Mouse (Mus musculus) intestine, embryonic 14.5 days (tissue): ENCODE data around the gene Ctnnd1. TPM values are rescaled to one million over a fixed set of nuclear protein-coding genes. Genes with fewer than 3 reads are reported as not detected.

Experiments used
- ATAC-seq: fragments of 200-750 bp; cut with Nextera tagmentation; replicated peaks from 2 replicates; pipeline ENCODE4 v1.8.0; 2017; ENCODE audit warnings: low read depth, moderate number of reproducible peaks, moderate TSS enrichment, moderate library complexity; ENCODE audit not compliant: low FRiP score, low TSS enrichment
- DNase-seq: peaks from one replicate; pipeline ENCODE4 v3.0.0-alpha.2; 2018; ENCODE audit warnings: low spot score
- H3K27ac ChIP-seq: fragments of 300-500 bp; sonication (generic); 2 replicates; pipeline ENCODE4 v1.5.1; 2014; ENCODE audit warnings: low read depth, mild to moderate bottlenecking, control low read depth
- H3K27me3 ChIP-seq: fragments of 300-500 bp; sonication (generic); replicated peaks from 2 replicates; pipeline ENCODE4 v1.6.1; 2014; ENCODE audit warnings: low read length, control low read depth; ENCODE audit not compliant: control insufficient read depth, insufficient read depth
- H3K36me3 ChIP-seq: fragments of 300-500 bp; sonication (generic); 2 replicates; pipeline ENCODE4 v1.6.1; 2014; ENCODE audit warnings: low read length, control low read depth; ENCODE audit not compliant: control insufficient read depth, insufficient read depth
- H3K4me1 ChIP-seq: fragments of 300-500 bp; sonication (generic); replicated peaks from 2 replicates; pipeline ENCODE4 v1.6.1; 2014; ENCODE audit warnings: low read length, control low read depth, mixed read lengths; ENCODE audit not compliant: control insufficient read depth, insufficient read depth
- H3K4me2 ChIP-seq: fragments of 300-500 bp; sonication (generic); 2 replicates; pipeline ENCODE4 v1.6.1; 2014; ENCODE audit warnings: low read length
- H3K4me3 ChIP-seq: fragments of 300-500 bp; sonication (generic); 2 replicates; pipeline ENCODE4 v1.5.1; 2014; ENCODE audit warnings: low read depth, low read length, control low read depth, mixed read lengths
- H3K9ac ChIP-seq: fragments of 300-500 bp; sonication (generic); 2 replicates; pipeline ENCODE4 v1.6.1; 2014; ENCODE audit warnings: mild to moderate bottlenecking, low read length
- H3K9me3 ChIP-seq: fragments of 300-500 bp; sonication (generic); 2 replicates; pipeline ENCODE4 v1.6.1; 2016; ENCODE audit warnings: low read length, control low read depth; ENCODE audit not compliant: control insufficient read depth
- WGBS: fragments of 180-500 bp; shearing (Covaris S2); extraction: QIAGEN DNeasy Blood & Tissue Kit; methylation state at CpG from one replicate; pipeline ENCODE4 v1.1.7; 2014; 5-methylcytosine and 5-hydroxymethylcytosine counted together
- polyA plus RNA-seq: library from polyadenylated mRNA; unstranded; fragments of >200 nt; fragmentation: Nextera tagmentation; extraction: Ambion mirVana; gene quantifications from 2 replicates; pipeline ENCODE4 v1.2.1, GENCODE M21; 2014

Ctnnd1 gene
- polyA plus RNA-seq, 1 experiment from 2014 or later, result 59.5 TPM

DNA sequence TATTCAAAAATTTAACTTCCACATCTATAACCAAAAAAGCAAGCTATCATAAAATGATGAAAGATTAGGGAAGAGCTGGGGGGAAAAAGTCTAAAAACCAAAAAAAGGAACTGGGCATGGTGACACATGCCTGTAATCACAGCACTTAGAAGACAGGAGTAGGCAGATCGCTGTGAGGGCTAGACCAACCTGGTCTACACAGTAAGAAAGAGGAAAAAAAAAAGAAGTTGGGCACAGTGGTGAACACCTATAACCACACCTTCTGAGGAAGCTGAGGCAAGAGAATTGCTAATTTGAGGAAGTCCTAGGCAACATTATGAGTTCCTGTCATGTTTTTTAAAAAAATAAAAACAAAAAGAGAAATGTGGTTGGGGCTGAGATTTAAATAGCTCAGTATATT lies 5.3 kb upstream of the Ctnnd1 start:
- ATAC-seq (no peak), DNase-seq (no peak)
- Histone ChIP-seq H3K4me3 (no peak overlapping the region), H3K9me3 (no peaks in the 10 kb centered on the region), H3K27me3 (no peaks in the 10 kb centered on the region), H3K4me1 (no peaks in the 10 kb centered on the region), H3K27ac (no peak overlapping the region), H3K36me3 (no peaks in the 10 kb centered on the region), H3K4me2 (no peak overlapping the region), H3K9ac (no peak overlapping the region)
- WGBS, result 69% methylated on average over 1 of the region's 1 CpGs

DNA sequence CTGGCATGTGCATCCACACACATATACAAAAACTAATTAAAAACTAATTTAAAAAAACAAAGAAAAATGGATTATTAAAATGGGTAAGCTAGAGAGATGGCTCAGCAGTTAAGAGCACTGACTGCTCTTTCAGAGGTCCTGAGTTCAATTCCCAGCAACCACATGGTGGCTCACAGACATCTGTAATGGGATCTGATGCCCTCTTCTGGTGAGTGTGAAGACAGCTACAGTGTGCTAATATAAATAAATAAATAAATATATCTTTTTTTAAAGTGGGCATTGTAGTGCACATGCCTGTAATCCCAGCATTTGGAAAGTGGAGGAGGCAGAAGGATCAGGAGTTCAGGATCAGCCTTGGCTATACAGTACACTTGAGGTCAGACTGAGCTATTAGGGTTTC lies 2.8 kb upstream of the Ctnnd1 start:
- no peak overlapping the region for H3K9ac ChIP-seq
- ATAC-seq, result no peak
- no peaks in the 10 kb centered on the region for H3K4me1 ChIP-seq
- no peak overlapping the region for H3K27ac ChIP-seq
- H3K9me3 ChIP-seq, result no peaks in the 10 kb centered on the region
- H3K4me2 ChIP-seq, result no peak overlapping the region
- no peaks in the 10 kb centered on the region for H3K27me3 ChIP-seq
- DNase-seq, result no peak
- no peak overlapping the region for H3K4me3 ChIP-seq
- no peaks in the 10 kb centered on the region for H3K36me3 ChIP-seq

DNA sequence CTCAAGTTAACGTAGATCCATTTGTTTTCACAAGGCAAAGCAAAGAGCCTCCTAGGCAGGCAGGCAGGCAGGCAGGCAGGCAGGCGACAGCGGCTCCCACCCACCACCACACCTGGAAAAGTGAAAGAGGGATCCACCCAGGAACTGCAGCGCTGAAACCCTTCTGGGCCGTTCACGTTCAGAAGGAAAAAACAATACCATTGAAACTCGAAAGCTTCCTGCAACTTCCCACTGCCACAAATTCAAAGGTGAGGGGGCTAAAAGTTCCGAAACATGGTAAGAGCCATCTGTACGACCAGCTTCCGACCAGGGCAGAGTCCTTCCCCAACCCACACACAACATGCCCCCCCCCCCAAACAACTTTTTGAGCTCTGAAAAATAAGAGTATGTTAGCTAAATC lies 891 bp downstream of the Ctnnd1 start:
- peak; percentile 80 for DNase-seq
- Histone ChIP-seq H3K9ac (peak overlapping the region; percentile 96), H3K27me3 (no peaks in the 10 kb centered on the region), H3K4me1 (peaks cover 7% of the 10 kb centered on the region; the same call in 1 of the 2 replicates), H3K9me3 (no peaks in the 10 kb centered on the region), H3K4me3 (peak overlapping the region; percentile 88), H3K4me2 (peak overlapping the region; percentile 73), H3K27ac (peak overlapping the region; percentile 96), H3K36me3 (0 out of 2 replicates have a peak, but pooled peaks cover 3% of the 10 kb centered on the region)
- 0% methylated on average over 10 of the region's 10 CpGs for WGBS
- ATAC-seq, result no peak

DNA sequence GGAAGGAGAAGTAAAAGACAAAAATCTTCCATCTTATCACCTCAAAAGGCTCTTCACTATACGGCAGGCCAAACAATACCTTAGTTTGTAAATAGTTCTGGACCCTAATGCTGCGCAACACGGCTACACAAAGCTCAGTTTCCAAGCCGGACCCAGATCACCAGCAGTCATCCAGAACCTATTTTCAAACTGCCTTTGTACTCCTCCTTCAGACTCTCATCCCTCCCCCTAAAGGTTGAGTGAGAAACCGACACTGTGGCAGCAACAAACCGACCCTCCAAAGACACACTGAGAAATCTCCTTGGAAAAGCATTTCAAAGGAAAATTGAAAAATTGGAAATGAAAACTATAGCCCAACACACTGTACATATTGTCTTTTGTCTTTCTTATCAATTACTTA lies 2.2 kb downstream of the Ctnnd1 start:
- peak overlapping the region; percentile 73 for H3K4me2 ChIP-seq
- H3K36me3 ChIP-seq, result 0 out of 2 replicates have a peak, but pooled peaks cover 3% of the 10 kb centered on the region
- peaks cover 11% of the 10 kb centered on the region; the same call in 1 of the 2 replicates for H3K4me1 ChIP-seq
- no peak for ATAC-seq
- peak overlapping the region; percentile 88 for H3K4me3 ChIP-seq
- no peak for DNase-seq
- WGBS, result 25% methylated on average over 6 of the region's 6 CpGs
- no peaks in the 10 kb centered on the region for H3K9me3 ChIP-seq
- H3K27ac ChIP-seq, result no peak overlapping the region
- H3K9ac ChIP-seq, result peak overlapping the region; percentile 96
- H3K27me3 ChIP-seq, result no peaks in the 10 kb centered on the region

DNA sequence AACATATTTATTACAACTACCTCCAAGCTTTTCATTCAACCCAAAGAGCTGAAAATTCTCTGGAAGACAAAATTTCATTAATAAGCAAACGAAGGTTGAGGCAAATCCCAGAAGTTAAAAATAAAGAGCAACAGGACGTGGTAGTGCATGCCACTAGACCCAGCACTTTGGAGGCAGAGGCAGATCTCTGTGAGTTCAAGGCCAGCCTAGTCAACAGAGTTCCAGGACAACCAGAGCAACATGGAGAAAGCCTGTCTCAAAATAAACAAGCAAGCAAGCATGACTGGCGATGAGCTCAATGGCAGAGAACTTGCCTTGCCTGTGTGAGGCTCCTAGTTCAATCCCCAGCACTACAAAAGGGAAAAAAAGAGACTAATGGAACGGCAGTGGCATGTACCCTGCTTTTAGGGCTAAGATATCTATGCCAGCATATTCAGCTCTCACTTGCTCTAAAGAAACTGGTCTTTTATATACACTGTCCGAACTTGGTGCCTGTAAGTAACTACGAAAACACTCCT lies 3.5 kb downstream of the Ctnnd1 start:
- H3K9me3 ChIP-seq, result no peaks in the 10 kb centered on the region
- H3K9ac ChIP-seq, result no peak overlapping the region
- H3K27ac ChIP-seq, result no peak overlapping the region
- peak overlapping the region; percentile 88; the same call in 1 of the 2 replicates for H3K4me3 ChIP-seq
- H3K4me2 ChIP-seq, result peak overlapping the region; percentile 73
- H3K4me1 ChIP-seq, result peaks cover 14% of the 10 kb centered on the region; the same call in 1 of the 2 replicates
- DNase-seq (no peak), ATAC-seq (no peak)
- WGBS, result 93% methylated on average over 6 of the region's 6 CpGs
- H3K27me3 ChIP-seq, result no peaks in the 10 kb centered on the region
- H3K36me3 ChIP-seq, result 0 out of 2 replicates have a peak, but pooled peaks cover 3% of the 10 kb centered on the region

DNA sequence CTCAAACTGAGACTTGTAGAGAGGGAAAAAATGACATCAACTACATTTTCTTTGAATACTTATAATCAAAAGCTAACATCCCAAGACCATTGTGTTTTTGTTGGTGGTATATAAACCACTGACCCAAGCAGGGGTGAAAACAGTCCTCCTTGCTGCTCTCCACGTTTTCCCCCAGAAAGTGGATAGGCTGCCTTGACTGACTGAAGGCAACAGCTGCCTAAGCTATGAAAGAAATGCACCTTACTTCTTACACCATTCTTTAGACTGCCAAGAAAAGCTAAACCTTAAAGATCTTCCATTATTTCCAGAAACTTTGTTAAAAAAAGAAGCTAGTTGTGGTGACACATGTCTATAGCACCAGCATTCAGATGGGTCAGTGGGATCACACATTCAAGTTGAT lies 4.4 kb downstream of the Ctnnd1 start:
- Histone ChIP-seq H3K9ac (no peak overlapping the region), H3K36me3 (0 out of 2 replicates have a peak, but pooled peaks cover 5% of the 10 kb centered on the region), H3K4me3 (no peak overlapping the region), H3K27ac (no peak overlapping the region), H3K27me3 (no peaks in the 10 kb centered on the region), H3K9me3 (no peaks in the 10 kb centered on the region), H3K4me2 (no peak overlapping the region), H3K4me1 (peaks cover 14% of the 10 kb centered on the region; the same call in 1 of the 2 replicates)
- DNase-seq (no peak), ATAC-seq (no peak)
- 71% methylated on average over 1 of the region's 1 CpGs for WGBS

DNA sequence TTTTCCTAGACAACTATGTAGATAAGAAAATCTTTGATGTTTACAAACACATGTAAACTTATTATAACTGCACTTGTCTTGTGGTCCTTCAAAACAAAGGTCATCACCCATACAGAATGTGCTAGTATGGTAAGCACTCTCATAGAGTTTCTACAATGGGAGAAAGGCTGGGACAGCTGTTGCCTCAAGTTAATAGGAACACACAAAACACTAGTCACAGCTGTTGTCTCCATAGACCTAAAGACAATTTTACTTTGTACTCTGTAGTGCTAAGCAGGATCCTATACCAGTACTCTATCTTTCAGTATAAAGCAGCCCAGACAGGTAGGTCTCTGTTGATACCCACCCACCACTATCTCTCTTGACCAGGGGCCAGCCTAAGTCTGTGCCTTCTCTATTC lies 9.7 kb downstream of the Ctnnd1 start:
- no peak overlapping the region for H3K4me3 ChIP-seq
- DNase-seq (no peak), ATAC-seq (no peak)
- no peaks in the 10 kb centered on the region for H3K9me3 ChIP-seq
- H3K9ac ChIP-seq, result no peak overlapping the region
- no peaks in the 10 kb centered on the region for H3K27me3 ChIP-seq
- no peak overlapping the region for H3K27ac ChIP-seq
- no peak overlapping the region for H3K4me2 ChIP-seq
- H3K36me3 ChIP-seq, result peaks cover 2% of the 10 kb centered on the region; the same call in 1 of the 2 replicates
- H3K4me1 ChIP-seq, result peaks cover 42% of the 10 kb centered on the region

DNA sequence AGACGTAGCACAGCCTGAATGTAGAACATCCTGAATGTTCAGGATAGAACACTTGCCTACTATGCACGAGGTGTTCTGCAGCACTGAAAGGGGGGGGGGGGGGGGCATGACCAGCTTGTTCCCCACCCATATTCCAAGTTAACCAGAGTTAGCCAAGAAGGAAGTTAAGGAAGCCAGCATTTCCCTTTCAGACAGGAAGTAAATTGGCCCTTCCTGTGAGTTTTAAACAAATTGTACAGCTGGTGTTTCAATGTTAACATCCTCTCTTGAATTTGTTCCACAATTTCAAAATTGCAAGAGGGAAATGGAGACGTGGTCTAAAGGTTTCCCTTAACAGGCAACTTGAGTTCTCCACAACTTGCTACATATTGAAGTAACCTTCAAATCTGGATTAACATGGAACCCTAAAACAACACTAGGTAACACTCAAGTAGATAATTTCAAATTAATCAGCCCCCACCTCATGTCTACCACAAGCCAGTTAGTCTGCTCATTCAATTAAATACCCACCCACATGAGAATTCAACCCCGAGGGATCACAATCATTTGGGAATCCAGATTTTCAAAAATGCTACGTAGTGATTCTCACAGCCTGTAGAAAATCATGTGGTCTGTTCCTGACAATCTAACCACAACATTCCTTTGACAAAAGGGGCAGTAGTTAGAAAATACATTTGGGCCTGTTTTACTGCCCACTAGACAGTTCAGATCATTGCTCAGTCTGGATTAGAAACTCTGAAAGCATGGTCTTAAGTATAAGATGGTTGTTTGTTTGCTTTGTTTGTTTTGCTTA lies 11.9 kb downstream of the Ctnnd1 start:
- Histone ChIP-seq H3K4me1 (peaks cover 61% of the 10 kb centered on the region), H3K4me3 (no peak overlapping the region), H3K36me3 (peaks cover 2% of the 10 kb centered on the region; the same call in 1 of the 2 replicates), H3K27me3 (no peaks in the 10 kb centered on the region), H3K27ac (peak overlapping the region; percentile 98; the same call in 1 of the 2 replicates), H3K9me3 (no peaks in the 10 kb centered on the region), H3K4me2 (peak overlapping the region; percentile 55; the same call in 1 of the 2 replicates), H3K9ac (no peak overlapping the region)
- ATAC-seq (no peak), DNase-seq (no peak)
- WGBS, result 37% methylated on average over 5 of the region's 5 CpGs
